ENCODE assay signal across 9 mouse cellular contexts in the genomic region with DNA sequence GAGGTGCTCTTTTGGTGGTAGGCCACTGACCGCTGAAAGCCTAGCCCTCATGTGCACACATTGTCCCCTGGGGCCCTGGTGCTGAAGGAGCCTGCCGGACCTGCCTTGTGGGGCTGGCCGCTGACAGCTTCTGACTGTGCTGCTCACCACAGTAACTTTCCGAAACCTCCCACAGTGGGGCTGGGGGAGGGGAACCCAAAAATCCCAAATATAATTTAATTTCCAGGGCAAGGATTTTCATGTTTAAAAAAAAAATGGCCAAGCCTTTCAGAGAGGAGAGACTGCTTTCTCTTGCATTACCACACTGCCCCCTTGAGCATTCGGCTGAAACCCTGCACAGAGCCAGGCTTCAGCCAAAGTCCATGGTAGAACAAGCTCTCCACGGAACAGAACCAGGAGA.
DNase-seq lines count a peak whose midpoint lies in the region; ATAC-seq lines count a peak whose summit lies in the region.
"Had no signal": no experiment of that assay in that cellular context is flagged by ENCODE, and none has a peak within 500 bp of the region (broad histone marks: within the 10 kb centered on the region; RNA-seq: fewer than 3 reads in every experiment).

No protein-coding gene starts in this region.

- H3K4me3 ChIP-seq in embryonic facial prominence, embryonic 11.5 days (ENCODE audit: low read depth, low read length): no peak overlapping the region
- no peak overlapping the region for H3K4me3 ChIP-seq in kidney, embryonic 14.5 days (ENCODE audit: low read length)
- H3K4me3 ChIP-seq in limb, embryonic 13.5 days: no peak overlapping the region
- H3K4me3 ChIP-seq: megakaryocyte, embryonic 14.5 days had no signal

- no peaks in the 10 kb centered on the region for H3K27me3 ChIP-seq in embryonic facial prominence, embryonic 11.5 days (ENCODE audit: control insufficient read depth, insufficient read depth, low read length)
- H3K27me3 ChIP-seq in kidney, embryonic 14.5 days (ENCODE audit: control insufficient read depth, insufficient read depth, low read length): no peaks in the 10 kb centered on the region
- no peaks in the 10 kb centered on the region for H3K27me3 ChIP-seq in limb, embryonic 13.5 days
- H3K27me3 ChIP-seq: megakaryocyte, embryonic 14.5 days had no signal

- WGBS in embryonic facial prominence, embryonic 11.5 days: 41% methylated on average over 6 of the region's 6 CpGs
- WGBS in kidney, embryonic 14.5 days: 46% methylated on average over 6 of the region's 6 CpGs
- 39% methylated on average over 6 of the region's 6 CpGs for WGBS in limb, embryonic 13.5 days

- peak; percentile 38 to 73 for DNase-seq in adrenal gland, adult (ENCODE audit: inconsistent age in 2 of 2, low spot score in 1 of 2)
- DNase-seq in adrenal gland, postnatal 4 days (ENCODE audit: low spot score in 2 of 2): no peak
- peak; percentile 5 for DNase-seq in R1 (ENCODE audit: low read depth, low spot score)
- peak; percentile 59 for DNase-seq in embryonic facial prominence, embryonic 11.5 days (ENCODE audit: low spot score)
- DNase-seq in right cerebral cortex, postnatal 36 days (ENCODE audit: low spot score in 2 of 2): peak; percentile 52 to 53

- no peaks in the 10 kb centered on the region for H3K9me3 ChIP-seq in embryonic facial prominence, embryonic 11.5 days (replicated peaks; ENCODE audit: control insufficient read depth, low read length)
- H3K9me3 ChIP-seq in kidney, embryonic 14.5 days (ENCODE audit: control insufficient read depth, low read length): no peaks in the 10 kb centered on the region
- H3K9me3 ChIP-seq in limb, embryonic 13.5 days: no peaks in the 10 kb centered on the region
- H3K9me3 ChIP-seq: megakaryocyte, embryonic 14.5 days had no signal

- H3K9ac ChIP-seq in embryonic facial prominence, embryonic 11.5 days (replicated peaks; ENCODE audit: low read length): no peak overlapping the region
- H3K9ac ChIP-seq in kidney, embryonic 14.5 days (ENCODE audit: low read depth, low read length): no peak overlapping the region
- no peak overlapping the region for H3K9ac ChIP-seq in limb, embryonic 13.5 days

- H3K27ac ChIP-seq in embryonic facial prominence, embryonic 11.5 days (replicated peaks; ENCODE audit: low read depth, low read length): no peak overlapping the region
- H3K27ac ChIP-seq in kidney, embryonic 14.5 days (ENCODE audit: low read depth, low read length): no peak overlapping the region
- no peak overlapping the region for H3K27ac ChIP-seq in limb, embryonic 13.5 days

- no peak overlapping the region for H3K4me2 ChIP-seq in embryonic facial prominence, embryonic 11.5 days (ENCODE audit: low read depth, low read length)
- no peak overlapping the region for H3K4me2 ChIP-seq in kidney, embryonic 14.5 days (replicated peaks; ENCODE audit: low read depth, low read length)
- H3K4me2 ChIP-seq in limb, embryonic 13.5 days (replicated peaks): no peak overlapping the region

- no peaks in the 10 kb centered on the region for H3K4me1 ChIP-seq in embryonic facial prominence, embryonic 11.5 days (ENCODE audit: control insufficient read depth, insufficient read depth, low read length)
- H3K4me1 ChIP-seq in kidney, embryonic 14.5 days (ENCODE audit: control insufficient read depth, insufficient read depth, low read length): peaks cover 4% of the 10 kb centered on the region; the same call in 1 of the 2 replicates
- H3K4me1 ChIP-seq in limb, embryonic 13.5 days: no peaks in the 10 kb centered on the region
- H3K4me1 ChIP-seq: megakaryocyte, embryonic 14.5 days had no signal

- no peak; the same call in 1 of the 2 replicates for ATAC-seq in embryonic facial prominence, embryonic 11.5 days (replicated peaks; ENCODE audit: insufficient number of reproducible peaks, low FRiP score, low TSS enrichment, low read depth)
- 0 out of 2 replicates have a peak, but pooled peaks have one; percentile 68 for ATAC-seq in kidney, embryonic 14.5 days (ENCODE audit: low FRiP score, low TSS enrichment)
- ATAC-seq in limb, embryonic 13.5 days (ENCODE audit: low FRiP score, low read depth): peak; percentile 59; the same call in 1 of the 2 replicates
- no peak for ATAC-seq in megakaryocyte-erythroid progenitor cell, adult 5-6 weeks (replicated peaks; ENCODE audit: low FRiP score, low TSS enrichment, poor library complexity, severe bottlenecking)

- H3K36me3 ChIP-seq in embryonic facial prominence, embryonic 11.5 days (replicated peaks; ENCODE audit: control insufficient read depth, insufficient read depth, low read depth, low read length): no peaks in the 10 kb centered on the region
- H3K36me3 ChIP-seq in kidney, embryonic 14.5 days (ENCODE audit: control insufficient read depth, insufficient read depth, low read length): no peaks in the 10 kb centered on the region
- H3K36me3 ChIP-seq in limb, embryonic 13.5 days: no peaks in the 10 kb centered on the region

Comparison
In these comparisons a context has a peak if more than half of its experiments do, and no peak if none do; other contexts are left out.
1. DNase-seq: peak in adrenal gland, adult (2 of 2), R1 (single experiment), embryonic facial prominence, embryonic 11.5 days (single experiment) and right cerebral cortex, postnatal 36 days (2 of 2); none in adrenal gland, postnatal 4 days (0 of 2).
2. ATAC-seq: peak in kidney, embryonic 14.5 days (single experiment) and limb, embryonic 13.5 days (single experiment); none in embryonic facial prominence, embryonic 11.5 days (single experiment) and megakaryocyte-erythroid progenitor cell, adult 5-6 weeks (single experiment).